Mouse (Mus musculus) left cerebral cortex, postnatal 14 days (tissue): ENCODE data around the gene Snd1. TPM values are rescaled to one million over a fixed set of nuclear protein-coding genes. Genes with fewer than 3 reads are reported as not detected.

Source experiments
- DNase-seq, 2 experiments: peaks; one replicate each; pipeline ENCODE4 v3.0.0; 2021 to 2022; ENCODE audit warnings: low spot score in 2 of 2, mixed read lengths in 1 of 2
- intact Hi-C: fragments of 180-260 bp; cut with DNase I; formaldehyde crosslinking; loops from one replicate; pipeline ENCODE4 v1.15.1; 2025
- total RNA-seq, 2 experiments: library from RNA; stranded (reverse); gene quantifications; 2 replicates each; pipeline ENCODE4 v1.2.3; 2021

Gene Snd1
- total RNA-seq, 2 experiments from 2014 or later: 94.8 to 96.9 TPM

GRCm38 (mm10) chr6:28618751-28619153 lies 143.8 kb downstream of the Snd1 start:
- intact Hi-C loops: no loop called here
- DNase-seq: peak; percentile 45 to 52

GRCm38 (mm10) chr6:28621431-28621830 lies 146.5 kb downstream of the Snd1 start:
- intact Hi-C loops: no loop called here
- no peak for DNase-seq

- intact Hi-C loops: no loop called here
- DNase-seq: no peak
These were observed 147.0 kb downstream of the Snd1 start for GRCm38 (mm10) chr6:28621961-28622360.

- intact Hi-C loops: no loop called here
- no peak for DNase-seq
These were observed 147.6 kb downstream of the Snd1 start for GRCm38 (mm10) chr6:28622522-28622921.

GRCm38 (mm10) chr6:28622963-28623362 lies 148.0 kb downstream of the Snd1 start:
- intact Hi-C loops: no loop called here
- DNase-seq: no peak

- intact Hi-C loops: no loop called here
These were observed 153.5 kb downstream of the Snd1 start for GRCm38 (mm10) chr6:28628408-28628807.

GRCm38 (mm10) chr6:28629866-28630265 lies 154.9 kb downstream of the Snd1 start:
- no peak for DNase-seq

More at GRCm38 (mm10) chr6:28628408-28628807, 153.5 kb downstream of the Snd1 start:
- DNase-seq: no peak

GRCm38 (mm10) chr6:28630926-28631325 lies 156.0 kb downstream of the Snd1 start:
- intact Hi-C loops: no loop called here
- DNase-seq: no peak

More at GRCm38 (mm10) chr6:28629866-28630265, 154.9 kb downstream of the Snd1 start:
- intact Hi-C loops: no loop called here

- DNase-seq: no peak
- intact Hi-C loops: no loop called here
These were observed 158.2 kb downstream of the Snd1 start for GRCm38 (mm10) chr6:28633120-28633519.

GRCm38 (mm10) chr6:28633656-28634055 lies 158.7 kb downstream of the Snd1 start:
- intact Hi-C loops: no loop called here

GRCm38 (mm10) chr6:28635092-28635491 lies 160.2 kb downstream of the Snd1 start:
- intact Hi-C loops: no loop called here
- DNase-seq: no peak

More at GRCm38 (mm10) chr6:28633656-28634055, 158.7 kb downstream of the Snd1 start:
- no peak for DNase-seq

- no peak for DNase-seq
- intact Hi-C loops: no loop called here
These were observed 160.8 kb downstream of the Snd1 start for GRCm38 (mm10) chr6:28635531-28636348.

- intact Hi-C loops: no loop called here
- DNase-seq: no peak
These were observed 165.1 kb downstream of the Snd1 start for GRCm38 (mm10) chr6:28640088-28640487.

GRCm38 (mm10) chr6:28642909-28643308 lies 168.0 kb downstream of the Snd1 start:
- peak in 1 of 2 experiments; percentile 26 for DNase-seq
- intact Hi-C loops: no loop called here

GRCm38 (mm10) chr6:28645231-28645630 lies 170.3 kb downstream of the Snd1 start:
- intact Hi-C loops: no loop called here
- no peak for DNase-seq

GRCm38 (mm10) chr6:28656511-28656910 lies 181.6 kb downstream of the Snd1 start:
- intact Hi-C loops: no loop called here
- DNase-seq: no peak

- no peak for DNase-seq
- intact Hi-C loops: no loop called here
These were observed 188.1 kb downstream of the Snd1 start for GRCm38 (mm10) chr6:28663004-28663403.

GRCm38 (mm10) chr6:28663670-28664069 lies 188.7 kb downstream of the Snd1 start:
- peak in 1 of 2 experiments; percentile 14 for DNase-seq
- intact Hi-C loops: no loop called here

GRCm38 (mm10) chr6:28664716-28665115 lies 189.8 kb downstream of the Snd1 start:
- intact Hi-C loops: no loop called here
- DNase-seq: no peak

GRCm38 (mm10) chr6:28667586-28667985 lies 192.6 kb downstream of the Snd1 start:
- intact Hi-C loops: no loop called here
- DNase-seq: no peak

GRCm38 (mm10) chr6:28669251-28669650 lies 194.3 kb downstream of the Snd1 start:
- intact Hi-C loops: no loop called here
- no peak for DNase-seq
